Mouse (Mus musculus) C2C12 (cell line): ENCODE measurements around the gene C2cd5.

Experiments
- CTCF ChIP-seq: IDR thresholded peaks from one replicate; pipeline ENCODE4 v1.5.1; 2011; ENCODE audit not compliant: control insufficient read depth, insufficient read depth, insufficient read length
- USF1 ChIP-seq: IDR thresholded peaks from one replicate; pipeline ENCODE4 v1.6.1; 2011; ENCODE audit warnings: low read depth, mild to moderate bottlenecking, control low read depth, moderate library complexity

DNA sequence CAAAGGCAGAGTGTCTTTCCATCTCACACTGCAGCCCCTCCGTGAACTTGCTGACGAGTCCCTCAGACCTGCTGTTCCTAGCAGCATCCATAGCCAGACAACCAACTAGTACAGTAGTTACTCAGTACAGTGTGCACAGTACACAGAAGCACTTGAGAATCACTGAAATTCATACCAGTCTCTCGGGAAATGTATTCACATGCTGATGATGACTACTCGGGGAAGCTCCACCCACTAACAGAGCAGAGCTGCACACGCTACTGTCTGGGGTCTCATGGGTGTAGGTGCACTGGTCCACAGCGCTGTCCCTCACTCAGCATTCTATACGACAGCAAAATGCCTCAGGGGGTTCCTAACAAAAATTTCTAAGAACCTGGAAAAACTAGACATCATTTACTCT is 19.2 kb downstream of the C2cd5 start:
- TF ChIP-seq CTCF, result no peak
- no peak for TF ChIP-seq USF1
